Mouse (Mus musculus): ENCODE measurements around the gene Ifit3. TPM values are rescaled to one million over a fixed set of nuclear protein-coding genes. Genes with fewer than 3 reads are reported as not detected.
"Not testable (repeated sequence)": the region's sequence is repeated elsewhere in the genome, so short reads cannot be mapped to it uniquely, and the experiment has no call there.

The Ifit3 gene
- 1.8 and 2.0 TPM in 2 replicates for polyA plus RNA-seq (2015; fragmentation: Nextera tagmentation; extraction: Ambion mirVana)

DNA sequence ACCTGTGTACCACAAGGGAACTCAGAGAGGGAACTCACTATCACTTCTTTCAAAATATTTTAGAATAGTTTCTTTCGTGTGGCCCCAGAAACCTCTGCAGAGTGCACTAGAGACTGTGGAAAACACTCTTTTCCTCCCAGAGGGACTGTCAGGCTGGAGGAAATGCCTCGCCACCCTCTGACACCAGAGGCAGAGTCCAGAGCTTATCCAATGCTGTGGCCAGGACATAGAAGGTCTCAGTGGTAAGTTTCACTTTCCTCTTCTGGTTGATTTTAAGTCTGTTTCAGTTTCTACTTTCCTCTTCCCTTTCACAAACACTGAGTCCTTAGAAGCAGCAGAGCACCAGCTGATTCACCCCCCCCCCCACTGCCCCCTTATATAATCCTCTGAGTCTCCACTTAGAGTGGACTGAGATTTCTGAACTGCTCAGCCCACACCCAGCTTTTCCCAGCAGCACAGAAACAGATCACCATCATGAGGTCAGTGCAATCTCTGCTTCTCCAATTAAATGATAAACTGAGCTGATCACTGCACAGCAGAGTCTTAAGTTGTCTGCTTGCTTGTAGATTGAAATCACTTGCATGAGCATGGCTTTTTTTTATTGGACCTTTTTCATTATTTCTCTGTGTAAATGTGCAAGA, at the start of gene Ifit3:
Ifit3 (plus strand) TSS at position 406 of the 641 bp plus-strand sequence.
- H3K4me1 ChIP-seq; H3K9me3 ChIP-seq; H3K9ac ChIP-seq; H3K4me3 ChIP-seq; ATAC-seq (ENCODE audit: insufficient number of reproducible peaks, low FRiP score, low TSS enrichment, low read depth); H3K36me3 ChIP-seq; H3K27ac ChIP-seq; H3K27me3 ChIP-seq; H3K4me2 ChIP-seq: not testable (repeated sequence)
- WGBS = 33% methylated on average over 2 of the region's 2 CpGs

DNA sequence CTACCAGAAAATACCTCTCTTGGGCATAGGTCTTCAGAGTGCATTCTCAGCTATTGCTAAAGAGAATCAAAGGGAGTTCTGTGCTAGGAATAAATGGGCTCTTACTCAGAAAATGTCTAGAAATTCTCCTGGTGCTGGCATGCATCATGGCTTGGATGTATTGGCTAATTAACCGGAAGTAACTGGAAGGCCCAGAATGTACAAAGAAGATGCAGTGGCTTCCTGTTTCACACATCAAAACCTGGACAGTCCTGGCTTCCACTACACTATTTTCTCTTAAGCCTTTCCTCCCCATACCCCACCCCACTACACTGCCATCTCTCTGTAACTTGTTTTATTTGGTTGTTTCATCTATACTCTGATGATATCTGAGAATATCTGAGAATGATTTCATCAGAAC, 43.9 kb upstream of the Ifit3 start:
- H3K9ac ChIP-seq = no peak overlapping the region
- no peaks in the 10 kb centered on the region for H3K27me3 ChIP-seq
- H3K36me3 ChIP-seq = no peaks in the 10 kb centered on the region
- WGBS = 75% methylated on average over 1 of the region's 1 CpGs
- H3K4me2 ChIP-seq = no peak overlapping the region
- H3K4me3 ChIP-seq = no peak overlapping the region
- no peak overlapping the region for H3K27ac ChIP-seq
- ATAC-seq (ENCODE audit: insufficient number of reproducible peaks, low FRiP score, low TSS enrichment, low read depth) = no peak
- H3K4me1 ChIP-seq = no peaks in the 10 kb centered on the region
- no peaks in the 10 kb centered on the region for H3K9me3 ChIP-seq

DNA sequence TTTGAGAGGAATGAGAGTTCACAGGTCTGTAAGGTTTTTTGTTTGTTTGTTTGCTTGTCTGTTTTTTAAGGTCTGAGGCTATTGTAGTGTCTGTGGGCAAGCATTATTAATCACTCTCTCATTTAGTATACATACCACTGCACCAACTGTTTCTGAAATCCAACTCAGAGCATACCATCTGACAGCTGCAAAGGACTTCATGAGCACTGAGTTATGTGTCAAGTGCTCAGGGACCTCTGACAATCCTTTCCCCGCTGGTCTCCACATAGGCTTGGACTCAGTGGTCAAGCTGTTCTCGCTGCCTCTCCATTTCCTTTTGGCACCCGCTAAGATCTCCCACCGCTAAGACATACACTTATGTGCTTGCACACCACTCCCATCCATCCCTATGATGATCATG, 37.1 kb upstream of the Ifit3 start:
- Histone ChIP-seq H3K27me3 (no peaks in the 10 kb centered on the region), H3K9me3 (no peaks in the 10 kb centered on the region), H3K36me3 (no peaks in the 10 kb centered on the region), H3K4me3 (no peak overlapping the region), H3K9ac (no peak overlapping the region), H3K27ac (no peak overlapping the region), H3K4me2 (no peak overlapping the region), H3K4me1 (no peaks in the 10 kb centered on the region; the same call in 1 of the 2 replicates)
- no peak for ATAC-seq (ENCODE audit: insufficient number of reproducible peaks, low FRiP score, low TSS enrichment, low read depth)
- WGBS = 87% methylated on average over 4 of the region's 4 CpGs

DNA sequence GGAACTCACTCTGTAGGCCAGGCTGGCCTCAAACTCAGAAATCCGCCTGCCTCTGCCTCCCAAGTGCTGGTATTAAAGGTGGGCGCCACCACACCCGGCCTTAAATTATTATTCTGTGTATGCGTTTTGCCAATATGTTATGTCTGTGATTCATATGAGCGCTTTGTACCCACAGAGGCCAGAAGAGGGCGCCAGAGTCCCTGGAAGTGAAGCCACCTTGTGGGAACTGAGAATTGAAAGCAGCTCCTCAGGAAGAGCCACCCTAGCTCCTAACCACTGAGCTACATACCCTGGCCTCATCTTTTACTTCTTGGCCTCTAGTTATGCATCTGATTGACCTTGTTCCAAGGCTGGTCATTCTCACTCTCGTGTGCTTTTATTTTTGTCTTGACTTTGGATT, 35.4 kb upstream of the Ifit3 start:
- Histone ChIP-seq H3K9ac (no peak overlapping the region), H3K27ac (no peak overlapping the region), H3K9me3 (no peaks in the 10 kb centered on the region), H3K36me3 (no peaks in the 10 kb centered on the region), H3K4me1 (peaks cover 6% of the 10 kb centered on the region), H3K27me3 (no peaks in the 10 kb centered on the region), H3K4me2 (no peak overlapping the region), H3K4me3 (no peak overlapping the region)
- ATAC-seq (ENCODE audit: insufficient number of reproducible peaks, low FRiP score, low TSS enrichment, low read depth) = no peak
- WGBS = 31% methylated on average over 7 of the region's 7 CpGs

DNA sequence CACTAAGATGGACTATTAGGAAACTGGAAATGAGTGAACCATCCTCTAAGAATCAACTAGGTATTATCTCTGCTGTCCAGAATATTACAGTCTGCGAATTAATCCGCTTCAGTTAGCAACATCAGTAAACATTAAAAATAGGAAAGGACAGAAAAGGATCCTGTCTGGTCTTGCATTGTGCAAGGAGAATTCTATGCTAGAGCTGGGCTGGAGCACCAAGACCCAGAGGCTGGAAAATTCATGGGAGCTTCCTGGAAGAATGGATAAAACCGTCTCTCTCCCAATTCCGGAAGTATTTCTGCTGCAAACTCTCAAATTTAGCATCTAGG, 33.2 kb upstream of the Ifit3 start:
- WGBS = 29% methylated on average over 4 of the region's 4 CpGs
- Histone ChIP-seq H3K9ac (no peak overlapping the region), H3K4me1 (peaks cover 14% of the 10 kb centered on the region), H3K9me3 (no peaks in the 10 kb centered on the region), H3K4me3 (peak overlapping the region; percentile 51), H3K27ac (no peak overlapping the region), H3K4me2 (peak overlapping the region; percentile 73), H3K36me3 (no peaks in the 10 kb centered on the region), H3K27me3 (no peaks in the 10 kb centered on the region)
- ATAC-seq (ENCODE audit: insufficient number of reproducible peaks, low FRiP score, low TSS enrichment, low read depth) = no peak

DNA sequence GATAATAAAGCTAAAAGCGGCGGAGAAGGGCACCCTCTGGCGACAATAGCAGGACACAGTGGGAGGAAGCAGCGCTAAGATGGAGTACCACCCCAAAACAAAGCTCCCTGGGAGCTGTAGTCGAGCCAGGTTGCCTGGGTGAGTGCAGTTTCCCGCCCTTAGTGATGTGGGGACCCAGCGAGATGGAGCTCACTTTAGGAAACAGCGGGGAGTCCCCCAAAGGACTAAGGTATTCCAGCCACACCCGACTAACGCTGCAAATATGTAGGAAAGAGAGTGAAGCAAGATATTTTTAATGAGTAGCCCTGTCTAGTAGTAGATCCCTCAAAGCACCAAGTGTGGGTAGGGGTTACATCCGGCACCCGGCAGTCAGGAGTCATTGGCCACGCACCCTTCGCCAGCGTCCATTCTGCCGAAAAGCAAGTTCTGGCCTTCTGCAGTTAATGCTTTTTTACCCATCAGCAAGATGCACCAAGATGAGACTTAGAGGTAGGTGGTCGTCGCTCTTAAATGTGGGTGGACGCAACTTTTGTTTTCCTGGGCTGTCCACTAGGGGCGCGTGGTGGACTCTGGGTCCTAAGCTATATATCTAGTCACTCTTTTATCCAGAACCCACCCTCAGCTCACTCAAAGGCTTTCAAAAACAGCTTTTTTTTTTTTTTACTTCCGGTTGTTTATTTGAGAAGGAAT, 32.7 kb upstream of the Ifit3 start, which contains the start of gene Ifit2:
Ifit2 (plus strand) TSS at position 161 of the 690 bp plus-strand sequence.
- Histone ChIP-seq H3K4me1 (peaks cover 14% of the 10 kb centered on the region), H3K9ac (peak within 1 kb of the TSS; percentile 31; the same call in 1 of the 2 replicates), H3K27me3 (no peaks in the 10 kb centered on the region), H3K4me3 (peak within 1 kb of the TSS; percentile 51), H3K27ac (peak within 1 kb of the TSS; percentile 84), H3K36me3 (no peaks in the 10 kb centered on the region), H3K4me2 (peak within 1 kb of the TSS; percentile 73), H3K9me3 (no peaks in the 10 kb centered on the region)
- WGBS = 3% methylated on average over 22 of the region's 22 CpGs
- peak; percentile 81 for ATAC-seq (ENCODE audit: insufficient number of reproducible peaks, low FRiP score, low TSS enrichment, low read depth)

DNA sequence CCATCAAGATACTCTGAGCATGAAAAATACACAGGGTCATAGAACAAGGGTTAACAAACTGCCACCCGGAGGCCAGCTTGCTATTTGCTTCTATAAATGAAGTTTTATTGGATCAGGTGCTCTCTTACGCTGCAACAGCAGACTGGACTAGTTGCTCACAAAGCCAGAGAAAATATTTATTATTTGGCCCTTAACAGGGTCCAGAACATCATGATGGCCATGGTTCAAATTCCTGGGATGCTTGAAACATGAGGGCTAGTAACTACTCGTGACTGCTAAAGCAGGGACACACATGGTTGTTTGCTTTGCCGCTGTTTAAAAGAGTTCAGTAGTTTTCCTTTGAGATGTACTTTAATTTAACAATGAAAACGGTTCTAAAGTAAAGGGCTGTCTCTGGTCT, 31.4 kb upstream of the Ifit3 start:
- Histone ChIP-seq H3K27me3 (no peaks in the 10 kb centered on the region), H3K4me2 (peak overlapping the region; percentile 27; the same call in 1 of the 2 replicates), H3K4me3 (peak overlapping the region; percentile 19), H3K9ac (no peak overlapping the region), H3K4me1 (peaks cover 14% of the 10 kb centered on the region), H3K27ac (peak overlapping the region; percentile 84), H3K9me3 (no peaks in the 10 kb centered on the region), H3K36me3 (no peaks in the 10 kb centered on the region)
- 19% methylated on average over 5 of the region's 5 CpGs for WGBS
- ATAC-seq (ENCODE audit: insufficient number of reproducible peaks, low FRiP score, low TSS enrichment, low read depth) = no peak

DNA sequence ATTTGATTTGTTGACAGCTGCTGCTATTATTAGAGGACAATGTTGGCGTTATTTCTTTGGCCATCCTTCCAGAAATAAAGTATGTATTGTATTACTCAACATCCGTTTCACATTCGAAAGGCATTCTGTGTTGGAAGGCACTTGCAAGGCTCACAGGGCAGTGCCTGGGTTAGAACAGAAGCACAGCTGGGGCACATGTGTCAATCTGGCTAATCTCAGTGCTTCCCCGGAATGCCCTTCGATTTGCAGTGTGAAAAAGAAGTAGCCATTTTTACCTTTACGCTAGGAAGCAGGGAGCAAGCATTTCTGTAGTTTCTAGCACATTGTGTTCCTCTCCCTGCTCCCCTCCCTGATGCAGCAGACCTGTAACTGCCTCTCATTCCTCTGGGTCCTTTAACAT, 30.3 kb upstream of the Ifit3 start:
- WGBS = 31% methylated on average over 6 of the region's 6 CpGs
- H3K9ac ChIP-seq = no peak overlapping the region
- H3K27me3 ChIP-seq = no peaks in the 10 kb centered on the region
- H3K4me1 ChIP-seq = peaks cover 14% of the 10 kb centered on the region
- H3K4me3 ChIP-seq = no peak overlapping the region
- peak overlapping the region; percentile 20; the same call in 1 of the 2 replicates for H3K4me2 ChIP-seq
- H3K27ac ChIP-seq = peak overlapping the region; percentile 84
- no peaks in the 10 kb centered on the region for H3K36me3 ChIP-seq
- no peaks in the 10 kb centered on the region for H3K9me3 ChIP-seq
- peak; percentile 69; the same call in 1 of the 2 replicates for ATAC-seq (ENCODE audit: insufficient number of reproducible peaks, low FRiP score, low TSS enrichment, low read depth)

DNA sequence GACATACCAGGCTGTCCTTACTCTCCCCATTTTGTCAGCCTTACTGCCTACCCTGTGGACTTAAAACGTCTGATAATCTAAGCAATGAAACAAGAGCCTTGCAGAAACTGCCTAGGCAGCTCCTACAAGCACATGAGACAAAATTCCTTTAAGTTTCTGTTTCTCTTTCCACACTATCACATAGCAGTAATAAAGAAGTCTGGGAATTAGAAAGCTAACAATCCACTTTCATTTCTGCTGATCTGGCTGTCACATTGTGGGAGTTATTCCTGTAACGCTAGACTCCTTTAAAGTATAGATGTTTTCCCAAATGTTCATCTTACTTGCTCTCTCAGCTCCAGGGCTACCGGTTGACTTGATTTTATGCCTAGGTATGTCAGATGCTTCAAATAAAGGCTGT, 29.8 kb upstream of the Ifit3 start:
- peak overlapping the region; percentile 20; the same call in 1 of the 2 replicates for H3K4me2 ChIP-seq
- no peaks in the 10 kb centered on the region for H3K27me3 ChIP-seq
- H3K36me3 ChIP-seq = no peaks in the 10 kb centered on the region
- no peaks in the 10 kb centered on the region for H3K9me3 ChIP-seq
- no peak overlapping the region for H3K9ac ChIP-seq
- H3K27ac ChIP-seq = peak overlapping the region; percentile 84
- ATAC-seq (ENCODE audit: insufficient number of reproducible peaks, low FRiP score, low TSS enrichment, low read depth) = no peak
- peaks cover 14% of the 10 kb centered on the region for H3K4me1 ChIP-seq
- 29% methylated on average over 3 of the region's 3 CpGs for WGBS
- H3K4me3 ChIP-seq = no peak overlapping the region

DNA sequence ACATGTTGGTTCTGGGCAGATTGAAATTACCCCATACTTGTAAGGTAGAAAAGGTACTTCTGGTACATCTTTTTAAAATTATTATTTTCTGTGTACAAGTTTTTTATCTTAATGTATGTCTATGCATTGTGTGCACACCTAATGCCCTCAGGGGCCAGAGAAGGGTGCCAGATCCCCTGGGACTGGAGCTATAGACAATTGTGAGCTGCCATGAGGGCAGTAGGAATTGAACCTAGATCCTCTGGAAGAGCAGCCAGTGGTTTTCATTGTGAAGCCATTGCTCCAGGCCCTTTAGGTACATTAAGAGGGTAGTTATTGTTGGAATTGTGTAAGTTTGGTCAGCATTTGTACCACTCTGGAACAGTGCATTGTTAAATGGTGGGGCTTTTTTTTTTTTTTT, 29.3 kb upstream of the Ifit3 start:
- H3K4me2 ChIP-seq = no peak overlapping the region
- no peaks in the 10 kb centered on the region for H3K36me3 ChIP-seq
- no peak overlapping the region for H3K4me3 ChIP-seq
- no peak overlapping the region for H3K27ac ChIP-seq
- no peaks in the 10 kb centered on the region for H3K9me3 ChIP-seq
- H3K4me1 ChIP-seq = peaks cover 14% of the 10 kb centered on the region
- no peaks in the 10 kb centered on the region for H3K27me3 ChIP-seq
- no peak for ATAC-seq (ENCODE audit: insufficient number of reproducible peaks, low FRiP score, low TSS enrichment, low read depth)
- no peak overlapping the region for H3K9ac ChIP-seq

DNA sequence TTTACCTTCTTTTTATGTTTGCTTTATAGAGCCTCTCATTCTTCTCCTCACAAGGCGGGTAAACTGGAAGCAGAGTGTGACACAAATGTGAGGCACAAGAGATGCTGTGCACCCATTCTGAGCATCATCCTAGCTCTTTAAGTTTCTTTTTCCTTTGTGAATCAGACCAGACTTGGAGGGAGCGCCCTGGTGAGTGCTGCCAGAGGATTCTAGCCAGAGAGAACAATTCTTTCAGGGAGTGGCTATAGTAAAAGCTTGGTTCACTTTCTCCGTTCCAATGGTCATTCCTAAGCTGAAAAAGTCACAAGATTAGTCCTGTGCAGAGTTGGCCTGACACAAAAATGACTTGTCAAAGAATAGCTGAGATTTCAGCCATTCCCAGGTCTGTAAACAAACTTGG, 26.7 kb upstream of the Ifit3 start:
- 81% methylated on average over 3 of the region's 3 CpGs for WGBS
- no peak overlapping the region for H3K27ac ChIP-seq
- H3K4me2 ChIP-seq = no peak overlapping the region
- no peak overlapping the region for H3K9ac ChIP-seq
- no peaks in the 10 kb centered on the region for H3K27me3 ChIP-seq
- peaks cover 13% of the 10 kb centered on the region; the same call in 1 of the 2 replicates for H3K4me1 ChIP-seq
- H3K9me3 ChIP-seq = no peaks in the 10 kb centered on the region
- H3K36me3 ChIP-seq = no peaks in the 10 kb centered on the region
- no peak overlapping the region for H3K4me3 ChIP-seq
- ATAC-seq (ENCODE audit: insufficient number of reproducible peaks, low FRiP score, low TSS enrichment, low read depth) = no peak

DNA sequence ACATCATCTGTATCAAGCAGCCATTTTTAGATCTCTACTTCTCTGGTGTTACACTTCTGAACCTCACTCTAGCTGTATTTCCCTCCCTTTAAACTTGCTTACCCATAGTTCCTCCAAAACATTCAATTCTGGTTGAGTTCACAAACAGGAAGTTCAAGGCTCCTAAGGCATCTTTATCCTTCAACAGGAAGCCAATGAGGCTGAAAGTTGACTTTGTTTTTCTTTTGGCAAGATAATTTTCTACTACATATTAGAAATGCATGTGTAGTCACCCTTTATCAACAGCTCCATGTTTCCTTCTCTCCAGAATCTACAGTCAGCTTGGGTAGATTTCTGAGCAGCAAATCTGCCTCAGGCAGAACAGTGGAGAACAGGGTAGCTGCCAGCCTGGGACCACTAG, 20.8 kb upstream of the Ifit3 start:
- no peak overlapping the region for H3K27ac ChIP-seq
- no peak for ATAC-seq (ENCODE audit: insufficient number of reproducible peaks, low FRiP score, low TSS enrichment, low read depth)
- no peaks in the 10 kb centered on the region for H3K9me3 ChIP-seq
- no peak overlapping the region for H3K4me2 ChIP-seq
- H3K27me3 ChIP-seq = no peaks in the 10 kb centered on the region
- H3K9ac ChIP-seq = no peak overlapping the region
- H3K36me3 ChIP-seq = no peaks in the 10 kb centered on the region
- H3K4me1 ChIP-seq = no peaks in the 10 kb centered on the region
- no peak overlapping the region for H3K4me3 ChIP-seq

Data from limb, embryonic 15.5 days (tissue).